Mouse (Mus musculus) MEL (cell line): Measurements from ENCODE around the gene Styk1.
A peak's percentile ranks its signal among the peaks of the same experiment; 100 is the strongest.

Experiments used
- CHD2 ChIP-seq: IDR thresholded peaks from 2 replicates; pipeline ENCODE4 v1.6.1; 2011; ENCODE audit warnings: low read length, improper control_type of control experiment
- CTCF ChIP-seq, 3 experiments: IDR thresholded peaks in 2 of 3; conservative IDR thresholded peaks in 1 of 3; 2 replicates each; pipeline ENCODE4 v1.5.1; 2011 to 2012; ENCODE audit warnings: low read length in 3 of 3, low read depth in 2 of 3, mild to moderate bottlenecking in 2 of 3, improper control_type of control experiment in 1 of 3, inconsistent platforms in 1 of 3, mixed read lengths in 1 of 3, moderate library complexity in 1 of 3; ENCODE audit not compliant: control insufficient read depth in 1 of 3, insufficient read depth in 1 of 3, poor library complexity in 1 of 3, severe bottlenecking in 1 of 3
- EP300 ChIP-seq, 2 experiments: IDR thresholded peaks; 2 replicates each; pipeline ENCODE4 v1.6.1; 2011; ENCODE audit warnings: improper control_type of control experiment in 2 of 2, low read length in 2 of 2, low read depth in 1 of 2, mild to moderate bottlenecking in 1 of 2
- GATA1 ChIP-seq: IDR thresholded peaks from 2 replicates; pipeline ENCODE4 v1.6.1; 2011; ENCODE audit warnings: low read depth, low read length, improper control_type of control experiment
- HCFC1 ChIP-seq: IDR thresholded peaks from 2 replicates; pipeline ENCODE4 v1.6.1; 2012; ENCODE audit warnings: low read depth, mild to moderate bottlenecking, inconsistent platforms, low read length, improper control_type of control experiment, moderate library complexity
- MAX ChIP-seq: IDR thresholded peaks from 2 replicates; pipeline ENCODE4 v1.6.1; 2011; ENCODE audit warnings: low read length, improper control_type of control experiment
- NELFE ChIP-seq: IDR thresholded peaks from 2 replicates; pipeline ENCODE4 v1.6.1; 2011; ENCODE audit warnings: low read depth, low read length, improper control_type of control experiment
- POLR2A ChIP-seq, 2 experiments: IDR thresholded peaks; 2 replicates each; pipeline ENCODE4 v1.6.1; 2011 to 2012; ENCODE audit warnings: low read length in 2 of 2, mild to moderate bottlenecking in 2 of 2, control low read depth in 1 of 2, improper control_type of control experiment in 1 of 2, low read depth in 1 of 2, moderate library complexity in 1 of 2; ENCODE audit not compliant: control insufficient read depth in 1 of 2, insufficient read depth in 1 of 2, poor library complexity in 1 of 2
- ZC3H11A ChIP-seq: IDR thresholded peaks from 2 replicates; pipeline ENCODE4 v1.6.1; 2012; ENCODE audit warnings: low read depth, mild to moderate bottlenecking, inconsistent platforms, low read length, improper control_type of control experiment
- ZKSCAN1 ChIP-seq: IDR thresholded peaks from 2 replicates; pipeline ENCODE4 v1.6.1; 2012; ENCODE audit warnings: low read depth, mild to moderate bottlenecking, inconsistent platforms, low read length, improper control_type of control experiment, moderate library complexity

GRCm38 (mm10) chr6:131386416-131387019 lies 33.1 kb upstream of the Styk1 start:
- no peak for TF ChIP-seq ZC3H11A
- TF ChIP-seq ZKSCAN1, result no peak
- peak; percentile 77 for TF ChIP-seq GATA1
- TF ChIP-seq POLR2A (IDR thresholded peaks at IDR 0.05; ENCODE audit: control insufficient read depth in 1 of 2, insufficient read depth in 1 of 2, low read depth in 1 of 2, low read length in 2 of 2, poor library complexity in 1 of 2), result no peak
- no peak for TF ChIP-seq CTCF (IDR thresholded peaks at IDR 0.05 in 2 of 3, conservative IDR thresholded peaks at IDR 0.05 in 1 of 3; ENCODE audit: control insufficient read depth in 1 of 3, insufficient read depth in 1 of 3, low read depth in 2 of 3, low read length in 3 of 3, poor library complexity in 1 of 3, severe bottlenecking in 1 of 3)
- peak in 1 of 2 experiments; percentile 86; a peak in 3 of 4 replicates for TF ChIP-seq EP300 (IDR thresholded peaks at IDR 0.05; ENCODE audit: low read depth in 1 of 2, low read length in 2 of 2)
- TF ChIP-seq CHD2, result no peak; the same call in 1 of the 2 replicates
- 0 out of 2 replicates have a peak, but pooled peaks have one; percentile 33 for TF ChIP-seq NELFE
- TF ChIP-seq HCFC1, result peak; percentile 46; the same call in 1 of the 2 replicates
- no peak for TF ChIP-seq MAX
